Mouse (Mus musculus): ENCODE measurements around the gene Nrxn1. TPM values are rescaled to one million over a fixed set of nuclear protein-coding genes. Genes with fewer than 3 reads are reported as not detected.
A peak's percentile ranks its signal among the peaks of the same experiment; 100 is the strongest.

The Nrxn1 gene
- polyA plus RNA-seq, 1 experiment, result 0.05 TPM

DNA sequence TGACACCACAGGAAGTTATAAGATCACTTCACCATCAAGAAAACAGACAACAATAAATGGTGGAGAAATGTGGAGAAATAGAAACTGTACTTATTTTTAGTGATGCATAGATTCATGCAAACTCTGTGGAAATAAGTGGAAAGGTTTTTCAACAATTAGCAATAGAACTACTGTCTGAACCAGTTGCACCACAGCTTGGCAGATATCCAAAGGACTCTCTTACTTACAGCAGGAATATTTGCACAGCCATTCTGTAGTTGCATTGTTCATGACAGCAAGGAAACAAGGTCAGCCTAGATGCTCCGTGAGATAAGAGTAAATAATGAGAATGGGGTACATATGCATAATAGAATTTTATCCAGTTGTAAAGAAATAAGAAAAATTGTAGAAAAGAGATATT is 965.3 kb downstream of the Nrxn1 start:
- Histone ChIP-seq H3K4me2 (ENCODE audit: low read depth) (no peak overlapping the region), H3K4me3 (no peak overlapping the region), H3K27me3 (ENCODE audit: control insufficient read depth, insufficient read depth, insufficient read length) (no peaks in the 10 kb centered on the region), H3ac (ENCODE audit: control insufficient read depth, insufficient read length) (no peak overlapping the region), H3K79me2 (ENCODE audit: control insufficient read depth, insufficient read depth) (no peaks in the 10 kb centered on the region), H3K36me3 (ENCODE audit: control insufficient read depth, insufficient read depth) (no peaks in the 10 kb centered on the region)
- TF ChIP-seq TCF3 (IDR thresholded peaks at IDR 0.05; ENCODE audit: insufficient read length, low read depth) (no peak), POLR2A (IDR thresholded peaks at IDR 0.05; ENCODE audit: insufficient read length, low read depth) (no peak), MYOG (IDR thresholded peaks at IDR 0.05; ENCODE audit: control insufficient read depth in 1 of 3, insufficient read depth in 1 of 3, insufficient read length in 2 of 3, low read depth in 2 of 3) (no peak), E2F4 (IDR thresholded peaks at IDR 0.05; ENCODE audit: insufficient read depth) (no peak), USF1 (IDR thresholded peaks at IDR 0.05; ENCODE audit: low read depth) (no peak), REST (IDR thresholded peaks at IDR 0.05; ENCODE audit: insufficient read depth, insufficient read length) (no peak), TCF12 (IDR thresholded peaks at IDR 0.05; ENCODE audit: insufficient read depth, poor library complexity, severe bottlenecking) (no peak), SRF (IDR thresholded peaks at IDR 0.05; ENCODE audit: control insufficient read depth, insufficient read length, low read depth) (no peak), MAX (IDR thresholded peaks at IDR 0.05; ENCODE audit: low read depth) (no peak), MYOD1 (IDR thresholded peaks at IDR 0.05; ENCODE audit: control insufficient read depth in 1 of 3, insufficient read length in 2 of 3, low read depth in 2 of 3) (no peak), POLR2AphosphoS2 (IDR thresholded peaks at IDR 0.05; ENCODE audit: insufficient read length, low read depth) (no peak), CEBPB (IDR thresholded peaks at IDR 0.05; ENCODE audit: insufficient read depth, poor library complexity, severe bottlenecking) (no peak)

- Histone ChIP-seq H3K36me3 (ENCODE audit: control insufficient read depth, insufficient read depth) (no peaks in the 10 kb centered on the region), H3ac (ENCODE audit: control insufficient read depth, insufficient read length) (no peak overlapping the region), H3K79me2 (ENCODE audit: control insufficient read depth, insufficient read depth) (no peaks in the 10 kb centered on the region), H3K4me2 (ENCODE audit: low read depth) (no peak overlapping the region), H3K4me3 (no peak overlapping the region), H3K27me3 (ENCODE audit: control insufficient read depth, insufficient read depth, insufficient read length) (no peaks in the 10 kb centered on the region)
- TF ChIP-seq SRF (IDR thresholded peaks at IDR 0.05; ENCODE audit: control insufficient read depth, insufficient read length, low read depth), result no peak
- TF ChIP-seq POLR2A (IDR thresholded peaks at IDR 0.05; ENCODE audit: insufficient read length, low read depth), result no peak
- TF ChIP-seq CEBPB (IDR thresholded peaks at IDR 0.05; ENCODE audit: insufficient read depth, poor library complexity, severe bottlenecking), result no peak
- no peak for TF ChIP-seq E2F4 (IDR thresholded peaks at IDR 0.05; ENCODE audit: insufficient read depth)
- no peak for TF ChIP-seq TCF12 (IDR thresholded peaks at IDR 0.05; ENCODE audit: insufficient read depth, poor library complexity, severe bottlenecking)
These were observed 969.9 kb downstream of the Nrxn1 start for GRCm38 (mm10) chr17:90122796-90123481.

- no peak overlapping the region for H3K4me3 ChIP-seq
- TF ChIP-seq MAX (IDR thresholded peaks at IDR 0.05; ENCODE audit: low read depth) (no peak), REST (IDR thresholded peaks at IDR 0.05; ENCODE audit: insufficient read depth, insufficient read length) (no peak), CEBPB (IDR thresholded peaks at IDR 0.05; ENCODE audit: insufficient read depth, poor library complexity, severe bottlenecking) (no peak), USF1 (IDR thresholded peaks at IDR 0.05; ENCODE audit: low read depth) (no peak), TCF12 (IDR thresholded peaks at IDR 0.05; ENCODE audit: insufficient read depth, poor library complexity, severe bottlenecking) (no peak), POLR2AphosphoS2 (IDR thresholded peaks at IDR 0.05; ENCODE audit: insufficient read length, low read depth) (no peak), POLR2A (IDR thresholded peaks at IDR 0.05; ENCODE audit: insufficient read length, low read depth) (no peak), MYOD1 (IDR thresholded peaks at IDR 0.05; ENCODE audit: control insufficient read depth in 1 of 3, insufficient read length in 2 of 3, low read depth in 2 of 3) (no peak)
- no peaks in the 10 kb centered on the region for H3K27me3 ChIP-seq (ENCODE audit: control insufficient read depth, insufficient read depth, insufficient read length)
- H3K4me2 ChIP-seq (ENCODE audit: low read depth), result no peak overlapping the region
- no peak overlapping the region for H3ac ChIP-seq (ENCODE audit: control insufficient read depth, insufficient read length)
- H3K79me2 ChIP-seq (ENCODE audit: control insufficient read depth, insufficient read depth), result no peaks in the 10 kb centered on the region
- H3K36me3 ChIP-seq (ENCODE audit: control insufficient read depth, insufficient read depth), result no peaks in the 10 kb centered on the region
These were observed 976.6 kb downstream of the Nrxn1 start for GRCm38 (mm10) chr17:90116241-90116640.

GRCm38 (mm10) chr17:90094999-90095398 is 997.9 kb downstream of the Nrxn1 start:
- Histone ChIP-seq H3K36me3 (ENCODE audit: control insufficient read depth, insufficient read depth) (no peaks in the 10 kb centered on the region), H3K27me3 (ENCODE audit: control insufficient read depth, insufficient read depth, insufficient read length) (no peaks in the 10 kb centered on the region), H3ac (ENCODE audit: control insufficient read depth, insufficient read length) (no peak overlapping the region), H3K4me2 (ENCODE audit: low read depth) (no peak overlapping the region), H3K79me2 (ENCODE audit: control insufficient read depth, insufficient read depth) (no peaks in the 10 kb centered on the region), H3K4me3 (no peak overlapping the region)
- no peak for TF ChIP-seq REST (IDR thresholded peaks at IDR 0.05; ENCODE audit: insufficient read depth, insufficient read length)

DNA sequence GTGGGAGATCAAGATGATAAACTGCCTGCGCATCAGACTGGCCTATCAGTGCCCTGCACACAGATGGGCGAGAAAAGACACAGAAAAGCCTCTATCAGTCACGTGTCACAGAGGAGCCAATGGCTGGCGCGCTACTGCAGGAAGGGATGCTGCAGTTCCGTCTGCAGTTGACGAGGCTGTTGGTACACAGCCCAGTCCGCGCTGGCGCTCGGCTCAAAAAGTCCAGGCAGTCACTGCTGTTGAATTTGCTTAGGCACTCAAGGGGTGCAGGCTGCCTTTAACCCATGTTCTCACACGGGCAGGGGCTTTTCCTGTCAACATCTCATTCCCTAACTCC is 1004.6 kb downstream of the Nrxn1 start:
- Histone ChIP-seq H3K27me3 (ENCODE audit: control insufficient read depth, insufficient read depth, insufficient read length) (no peaks in the 10 kb centered on the region), H3K4me2 (ENCODE audit: low read depth) (peak overlapping the region; percentile 30), H3K4me3 (no peak overlapping the region), H3K79me2 (ENCODE audit: control insufficient read depth, insufficient read depth) (no peaks in the 10 kb centered on the region), H3K36me3 (ENCODE audit: control insufficient read depth, insufficient read depth) (no peaks in the 10 kb centered on the region), H3ac (ENCODE audit: control insufficient read depth, insufficient read length) (no peak overlapping the region)
- TF ChIP-seq SRF (IDR thresholded peaks at IDR 0.05; ENCODE audit: control insufficient read depth, insufficient read length, low read depth), result no peak
- no peak for TF ChIP-seq MAX (IDR thresholded peaks at IDR 0.05; ENCODE audit: low read depth)
- peak; percentile 20 for TF ChIP-seq POLR2A (IDR thresholded peaks at IDR 0.05; ENCODE audit: insufficient read length, low read depth)
- no peak for TF ChIP-seq MYOD1 (IDR thresholded peaks at IDR 0.05; ENCODE audit: control insufficient read depth in 1 of 3, insufficient read length in 2 of 3, low read depth in 2 of 3)
- TF ChIP-seq REST (IDR thresholded peaks at IDR 0.05; ENCODE audit: insufficient read depth, insufficient read length), result no peak
